Mouse (Mus musculus): ENCODE measurements around the gene Aldh3b1. TPM values are rescaled to one million over a fixed set of nuclear protein-coding genes. Genes with fewer than 3 reads are reported as not detected.

The Aldh3b1 gene
- 0.53 TPM for polyA plus RNA-seq (2014; fragmentation: Illumina TruSeq; extraction: RNeasy Lipid Tissue Mini Kit (QIAGEN cat#74804); ENCODE audit: low read depth, low replicate concordance)

GRCm38 (mm10) chr19:3929211-3929941 is at the start of gene Aldh3b1:
TSS of gene Aldh3b1 (minus strand) at chr19:3929808.

DNA sequence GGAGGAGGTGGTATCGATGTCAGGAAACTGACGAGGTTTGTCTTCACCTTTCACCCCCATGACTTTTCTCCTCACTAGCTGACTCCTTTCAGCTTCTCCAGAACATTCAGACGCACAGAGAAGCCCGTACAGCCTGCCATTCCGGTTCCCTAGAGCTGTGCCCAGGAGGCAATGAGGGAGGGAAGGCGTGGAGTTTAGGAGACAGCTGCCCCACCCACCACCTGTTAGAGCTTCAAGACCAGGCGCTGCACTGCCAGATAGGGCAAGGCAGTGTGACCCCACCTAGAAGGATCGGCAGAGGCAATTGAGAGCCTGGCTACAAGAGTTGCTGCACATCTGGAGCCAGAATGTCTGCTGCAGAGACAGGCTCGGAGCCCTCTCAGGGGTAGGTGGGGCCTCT is 42.6 kb upstream of the Aldh3b1 start, which contains the start of gene Aldh3b2:
Gene Aldh3b2 (plus strand): TSS at position 100 of the 400 bp plus-strand sequence.

GRCm38 (mm10) chr19:3958470-3958869 is 28.9 kb upstream of the Aldh3b1 start, which contains the start of gene Aldh3b3:
TSS of gene Aldh3b3 (plus strand) at chr19:3958645.

DNA sequence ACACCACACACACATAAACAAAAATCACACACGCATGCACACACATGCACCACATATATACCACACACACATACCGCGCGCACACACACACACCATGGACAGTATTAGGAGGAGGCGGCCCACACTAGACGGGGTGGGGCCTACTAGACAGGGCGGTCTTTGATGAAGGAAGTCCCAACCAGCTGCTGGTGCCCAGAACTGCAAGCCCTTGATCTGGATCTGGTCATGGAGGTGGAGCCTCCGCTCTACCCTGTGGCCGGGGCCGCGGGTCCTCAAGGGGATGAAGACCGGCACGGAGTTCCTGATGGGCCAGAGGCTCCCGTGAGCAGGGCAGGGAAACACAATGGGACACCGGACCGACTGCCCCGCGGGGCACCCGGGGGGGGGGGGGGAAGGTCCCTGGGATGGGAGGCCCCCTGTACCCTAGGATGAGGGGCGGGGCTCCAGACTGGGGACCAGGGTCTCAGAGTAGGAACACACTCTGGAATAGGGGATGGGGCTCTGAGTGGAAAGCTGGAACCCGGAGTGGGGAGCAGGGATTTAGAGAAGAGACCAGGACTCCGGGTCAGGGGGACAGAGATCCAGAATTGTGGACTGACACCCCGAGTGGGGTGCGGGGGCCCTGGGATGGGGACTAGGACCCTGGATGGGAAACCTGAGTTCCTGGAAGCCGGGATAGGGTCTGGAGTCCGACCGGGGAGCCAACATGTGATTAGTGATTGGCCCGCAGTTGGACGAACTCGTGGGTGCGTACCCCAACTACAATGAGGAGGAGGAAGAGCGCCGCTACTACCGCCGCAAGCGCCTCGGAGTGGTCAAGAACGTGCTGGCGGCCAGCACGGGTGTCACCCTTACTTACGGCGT is 5.7 kb upstream of the Aldh3b1 start, which contains the start of gene Unc93b1:
Gene Unc93b1 (plus strand): TSS at position 155 of the 864 bp plus-strand sequence.

GRCm38 (mm10) chr19:3912337-3913204 is 17.0 kb downstream of the Aldh3b1 start, which contains the start of gene Ndufs8:
TSS of gene Ndufs8 (minus strand) at chr19:3912774.

GRCm38 (mm10) chr19:3906795-3907786 is 22.5 kb downstream of the Aldh3b1 start, which contains the start of gene Tcirg1:
TSS of gene Tcirg1 (minus strand) at chr19:3907133.

Other genes with a start within 250 kb of the Aldh3b1 start
- 0.36 TPM for gene Lrp5, start 243.2 kb downstream of the Aldh3b1 start, polyA plus RNA-seq (2014; fragmentation: Illumina TruSeq; extraction: RNeasy Lipid Tissue Mini Kit (QIAGEN cat#74804); ENCODE audit: low read depth, low replicate concordance)
- gene 1810055G02Rik, start 221.5 kb downstream of the Aldh3b1 start, polyA plus RNA-seq (2014; fragmentation: Illumina TruSeq; extraction: RNeasy Lipid Tissue Mini Kit (QIAGEN cat#74804); ENCODE audit: low read depth, low replicate concordance): 0.97 TPM
- 117 TPM for gene Kmt5b, start 162.4 kb downstream of the Aldh3b1 start, polyA plus RNA-seq (2014; fragmentation: Illumina TruSeq; extraction: RNeasy Lipid Tissue Mini Kit (QIAGEN cat#74804); ENCODE audit: low read depth, low replicate concordance)
- gene Chka, start 78.0 kb downstream of the Aldh3b1 start, polyA plus RNA-seq (2014; fragmentation: Illumina TruSeq; extraction: RNeasy Lipid Tissue Mini Kit (QIAGEN cat#74804); ENCODE audit: low read depth, low replicate concordance): 78.9 TPM
- not detected for gene Tcirg1, start 22.7 kb downstream of the Aldh3b1 start, polyA plus RNA-seq (2014; fragmentation: Illumina TruSeq; extraction: RNeasy Lipid Tissue Mini Kit (QIAGEN cat#74804); ENCODE audit: low read depth, low replicate concordance)
- gene Ndufs8, start 17.0 kb downstream of the Aldh3b1 start, polyA plus RNA-seq (2014; fragmentation: Illumina TruSeq; extraction: RNeasy Lipid Tissue Mini Kit (QIAGEN cat#74804); ENCODE audit: low read depth, low replicate concordance): 4.6 TPM
- not detected for gene Unc93b1, start 5.4 kb upstream of the Aldh3b1 start, polyA plus RNA-seq (2014; fragmentation: Illumina TruSeq; extraction: RNeasy Lipid Tissue Mini Kit (QIAGEN cat#74804); ENCODE audit: low read depth, low replicate concordance)
- 0.36 TPM for gene Aldh3b3, start 28.8 kb upstream of the Aldh3b1 start, polyA plus RNA-seq (2014; fragmentation: Illumina TruSeq; extraction: RNeasy Lipid Tissue Mini Kit (QIAGEN cat#74804); ENCODE audit: low read depth, low replicate concordance)
- gene Aldh3b2, start 42.5 kb upstream of the Aldh3b1 start, polyA plus RNA-seq (2014; fragmentation: Illumina TruSeq; extraction: RNeasy Lipid Tissue Mini Kit (QIAGEN cat#74804); ENCODE audit: low read depth, low replicate concordance): not detected
- 47.4 TPM for gene Acy3, start 56.8 kb upstream of the Aldh3b1 start, polyA plus RNA-seq (2014; fragmentation: Illumina TruSeq; extraction: RNeasy Lipid Tissue Mini Kit (QIAGEN cat#74804); ENCODE audit: low read depth, low replicate concordance)
- gene Tbx10, start 62.9 kb upstream of the Aldh3b1 start, polyA plus RNA-seq (2014; fragmentation: Illumina TruSeq; extraction: RNeasy Lipid Tissue Mini Kit (QIAGEN cat#74804); ENCODE audit: low read depth, low replicate concordance): not detected
- 0.65 TPM for gene Nudt8, start 70.8 kb upstream of the Aldh3b1 start, polyA plus RNA-seq (2014; fragmentation: Illumina TruSeq; extraction: RNeasy Lipid Tissue Mini Kit (QIAGEN cat#74804); ENCODE audit: low read depth, low replicate concordance)
- not detected for gene Gm49405, start 70.8 kb upstream of the Aldh3b1 start, polyA plus RNA-seq (2014; fragmentation: Illumina TruSeq; extraction: RNeasy Lipid Tissue Mini Kit (QIAGEN cat#74804); ENCODE audit: low read depth, low replicate concordance)
- not detected for gene Doc2g, start 73.5 kb upstream of the Aldh3b1 start, polyA plus RNA-seq (2014; fragmentation: Illumina TruSeq; extraction: RNeasy Lipid Tissue Mini Kit (QIAGEN cat#74804); ENCODE audit: low read depth, low replicate concordance)
- gene Ndufv1, start 83.0 kb upstream of the Aldh3b1 start, polyA plus RNA-seq (2014; fragmentation: Illumina TruSeq; extraction: RNeasy Lipid Tissue Mini Kit (QIAGEN cat#74804); ENCODE audit: low read depth, low replicate concordance): 9.9 TPM
- gene Gstp1, start 108.2 kb upstream of the Aldh3b1 start, polyA plus RNA-seq (2014; fragmentation: Illumina TruSeq; extraction: RNeasy Lipid Tissue Mini Kit (QIAGEN cat#74804); ENCODE audit: low read depth, low replicate concordance): 14.6 TPM
- gene Gstp2, start 116.2 kb upstream of the Aldh3b1 start, polyA plus RNA-seq (2014; fragmentation: Illumina TruSeq; extraction: RNeasy Lipid Tissue Mini Kit (QIAGEN cat#74804); ENCODE audit: low read depth, low replicate concordance): 10.1 TPM
- not detected for gene Gstp3, start 129.8 kb upstream of the Aldh3b1 start, polyA plus RNA-seq (2014; fragmentation: Illumina TruSeq; extraction: RNeasy Lipid Tissue Mini Kit (QIAGEN cat#74804); ENCODE audit: low read depth, low replicate concordance)
- gene Cabp2, start 151.8 kb upstream of the Aldh3b1 start, polyA plus RNA-seq (2014; fragmentation: Illumina TruSeq; extraction: RNeasy Lipid Tissue Mini Kit (QIAGEN cat#74804); ENCODE audit: low read depth, low replicate concordance): not detected
- gene Cdk2ap2, start 167.4 kb upstream of the Aldh3b1 start, polyA plus RNA-seq (2014; fragmentation: Illumina TruSeq; extraction: RNeasy Lipid Tissue Mini Kit (QIAGEN cat#74804); ENCODE audit: low read depth, low replicate concordance): 0.73 TPM
- gene Pitpnm1, start 170.2 kb upstream of the Aldh3b1 start, polyA plus RNA-seq (2014; fragmentation: Illumina TruSeq; extraction: RNeasy Lipid Tissue Mini Kit (QIAGEN cat#74804); ENCODE audit: low read depth, low replicate concordance): 0.20 TPM
- 1.3 TPM for gene Aip, start 196.1 kb upstream of the Aldh3b1 start, polyA plus RNA-seq (2014; fragmentation: Illumina TruSeq; extraction: RNeasy Lipid Tissue Mini Kit (QIAGEN cat#74804); ENCODE audit: low read depth, low replicate concordance)
- gene Gpr152, start 210.0 kb upstream of the Aldh3b1 start, polyA plus RNA-seq (2014; fragmentation: Illumina TruSeq; extraction: RNeasy Lipid Tissue Mini Kit (QIAGEN cat#74804); ENCODE audit: low read depth, low replicate concordance): not detected
- gene Cabp4, start 214.2 kb upstream of the Aldh3b1 start, polyA plus RNA-seq (2014; fragmentation: Illumina TruSeq; extraction: RNeasy Lipid Tissue Mini Kit (QIAGEN cat#74804); ENCODE audit: low read depth, low replicate concordance): not detected
- gene Coro1b, start 218.8 kb upstream of the Aldh3b1 start, polyA plus RNA-seq (2014; fragmentation: Illumina TruSeq; extraction: RNeasy Lipid Tissue Mini Kit (QIAGEN cat#74804); ENCODE audit: low read depth, low replicate concordance): 9.0 TPM
- gene Ptprcap, start 223.8 kb upstream of the Aldh3b1 start, polyA plus RNA-seq (2014; fragmentation: Illumina TruSeq; extraction: RNeasy Lipid Tissue Mini Kit (QIAGEN cat#74804); ENCODE audit: low read depth, low replicate concordance): 2.3 TPM
- gene Rps6kb2, start 233.5 kb upstream of the Aldh3b1 start, polyA plus RNA-seq (2014; fragmentation: Illumina TruSeq; extraction: RNeasy Lipid Tissue Mini Kit (QIAGEN cat#74804); ENCODE audit: low read depth, low replicate concordance): 2.2 TPM
- 0.49 TPM for gene Carns1, start 245.7 kb upstream of the Aldh3b1 start, polyA plus RNA-seq (2014; fragmentation: Illumina TruSeq; extraction: RNeasy Lipid Tissue Mini Kit (QIAGEN cat#74804); ENCODE audit: low read depth, low replicate concordance)